Mouse (Mus musculus) left cerebral cortex, postnatal 4 days (tissue): ENCODE results near the gene Fbxw27. TPM values are rescaled to one million over a fixed set of nuclear protein-coding genes. Genes with fewer than 3 reads are reported as not detected.
"Not testable (repeated sequence)": the region's sequence is repeated elsewhere in the genome, so short reads cannot be mapped to it uniquely, and the experiment has no call there.

Experiments used
- DNase-seq: peaks from one replicate; pipeline ENCODE4 v3.0.0-alpha.2; 2022
- intact Hi-C: fragments of 180-260 bp; cut with DNase I; formaldehyde crosslinking; loops from one replicate; pipeline ENCODE4 v1.15.1; 2025
- total RNA-seq, 2 experiments: library from RNA; stranded (reverse); gene quantifications; 2 replicates each; pipeline ENCODE4 v1.2.3; 2021

Fbxw27 gene
- not detected for total RNA-seq

DNA sequence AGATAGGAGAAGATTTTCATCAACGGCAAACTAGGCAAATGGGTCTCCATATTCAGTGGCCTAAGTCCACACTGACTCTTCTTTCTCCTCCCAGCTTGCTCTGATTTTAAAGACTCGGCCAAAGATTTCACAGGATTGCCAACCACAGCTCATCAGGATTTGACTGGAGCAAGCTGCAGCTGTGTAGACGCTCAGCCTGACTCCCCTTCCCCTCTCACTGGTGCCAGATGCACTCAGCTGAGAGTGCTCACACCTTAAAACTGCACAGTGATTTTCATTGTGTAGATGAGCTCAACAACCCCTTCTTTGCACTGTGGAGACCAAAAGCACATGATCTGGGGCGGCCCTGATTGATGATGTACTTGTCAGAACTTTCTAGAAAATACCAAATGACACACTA, at the start of gene Fbxw27:
Gene Fbxw27, minus strand, starts transcription at position 101 of the 400 bp plus-strand sequence.
- DNase-seq, intact Hi-C loops: not testable (repeated sequence)

DNA sequence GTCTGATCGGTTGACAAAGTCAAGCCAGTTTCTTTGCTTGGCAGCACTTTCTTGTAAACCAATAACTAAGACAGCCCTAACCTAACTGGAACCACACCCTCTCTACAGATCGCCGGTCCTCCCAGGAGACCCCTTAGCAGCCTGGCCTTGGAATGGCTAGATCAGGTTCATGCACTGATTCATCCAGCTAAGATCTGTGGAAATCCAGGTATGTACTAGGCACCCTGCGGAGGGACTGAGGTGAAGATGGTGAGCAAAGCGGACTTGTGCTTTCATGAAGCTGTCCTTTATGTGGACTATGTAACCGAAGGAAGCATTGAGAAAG, 42.6 kb upstream of the Fbxw27 start:
- intact Hi-C loops: loop anchor here (5.0 kb wide), 1 partner anchor 746 kb away; no protein-coding TSS in a partner anchor
- no peak for DNase-seq

GRCm38 (mm10) chr9:109832391-109833087, 42.1 kb upstream of the Fbxw27 start, which contains the start of gene Nme6:
TSS of gene Nme6 (plus strand) at chr9:109832749.
- peak; percentile 87 for DNase-seq
- intact Hi-C loops: loop anchor here (5.0 kb wide), 1 partner anchor 745 kb away; no protein-coding TSS in a partner anchor

DNA sequence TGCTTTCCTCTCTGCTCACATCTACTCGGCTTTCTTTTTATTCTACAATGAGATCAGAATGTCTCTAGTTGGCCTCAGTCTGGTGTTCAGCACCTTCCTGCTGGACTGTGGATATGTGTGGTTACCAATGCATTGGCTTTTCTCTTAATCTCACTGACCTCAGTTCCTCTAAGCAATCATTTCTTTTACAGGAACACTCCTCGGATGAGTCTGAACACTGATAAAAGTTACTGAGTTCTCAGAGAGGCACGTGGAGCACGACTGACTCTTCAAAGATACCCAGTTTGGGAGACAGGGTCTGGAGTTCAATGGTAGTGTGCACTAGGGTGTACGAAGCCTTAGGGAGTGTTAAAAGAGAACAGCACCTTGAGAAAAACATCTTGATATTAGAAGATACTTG, 35.7 kb upstream of the Fbxw27 start:
- intact Hi-C loops: no loop called here
- DNase-seq: no peak

- no peak for DNase-seq
- intact Hi-C loops: no loop called here
Observed at GRCm38 (mm10) chr9:109825739-109826138, 35.3 kb upstream of the Fbxw27 start.

- intact Hi-C loops: no loop called here
- no peak for DNase-seq
Observed at GRCm38 (mm10) chr9:109816341-109816740, 25.9 kb upstream of the Fbxw27 start.

DNA sequence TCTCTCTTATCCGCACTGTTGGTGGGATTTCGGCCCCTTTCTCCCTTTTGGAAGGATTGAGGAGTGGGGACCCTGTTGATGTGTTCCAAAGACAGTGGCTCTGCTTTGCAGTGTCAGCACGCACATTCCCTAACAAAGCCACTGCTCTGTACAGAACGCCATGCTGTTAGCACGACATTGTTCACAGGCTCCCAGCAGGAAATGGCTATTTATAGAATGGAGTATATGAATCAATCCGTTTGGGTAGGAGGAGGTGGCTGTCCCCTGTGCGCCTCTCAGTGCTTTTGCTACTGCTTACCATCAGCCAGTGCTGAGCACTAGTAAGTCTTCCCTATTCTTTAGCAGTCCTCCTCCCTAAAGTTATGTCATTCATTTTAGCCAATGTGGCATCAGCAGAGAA, 23.0 kb upstream of the Fbxw27 start:
- DNase-seq: no peak
- intact Hi-C loops: no loop called here

DNA sequence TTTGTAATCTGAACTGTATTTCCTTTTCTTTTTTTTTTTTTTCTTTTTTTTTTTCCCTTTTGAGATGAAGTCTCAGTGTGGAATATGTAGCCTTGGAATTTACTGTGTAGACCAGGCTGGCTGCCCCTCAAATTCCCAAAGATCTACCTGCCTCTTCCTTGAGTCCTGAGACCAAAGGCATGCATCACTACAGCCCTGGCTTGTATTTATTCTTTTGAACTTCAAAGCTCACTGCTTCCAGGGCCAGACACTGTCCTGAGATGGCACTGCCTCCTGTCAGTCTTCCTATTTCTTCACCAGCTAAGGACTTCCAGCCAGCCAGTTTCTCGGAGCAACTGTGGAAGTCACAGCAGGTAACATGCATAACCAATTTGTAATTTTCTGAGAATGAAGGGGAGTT, 21.5 kb upstream of the Fbxw27 start, which contains the start of gene Spink8:
Gene Spink8, plus strand, starts transcription at position 301 of the 400 bp plus-strand sequence.
- intact Hi-C loops: no loop called here
- DNase-seq: no peak

GRCm38 (mm10) chr9:109807898-109808297, 17.4 kb upstream of the Fbxw27 start:
- no peak for DNase-seq
- intact Hi-C loops: no loop called here

DNA sequence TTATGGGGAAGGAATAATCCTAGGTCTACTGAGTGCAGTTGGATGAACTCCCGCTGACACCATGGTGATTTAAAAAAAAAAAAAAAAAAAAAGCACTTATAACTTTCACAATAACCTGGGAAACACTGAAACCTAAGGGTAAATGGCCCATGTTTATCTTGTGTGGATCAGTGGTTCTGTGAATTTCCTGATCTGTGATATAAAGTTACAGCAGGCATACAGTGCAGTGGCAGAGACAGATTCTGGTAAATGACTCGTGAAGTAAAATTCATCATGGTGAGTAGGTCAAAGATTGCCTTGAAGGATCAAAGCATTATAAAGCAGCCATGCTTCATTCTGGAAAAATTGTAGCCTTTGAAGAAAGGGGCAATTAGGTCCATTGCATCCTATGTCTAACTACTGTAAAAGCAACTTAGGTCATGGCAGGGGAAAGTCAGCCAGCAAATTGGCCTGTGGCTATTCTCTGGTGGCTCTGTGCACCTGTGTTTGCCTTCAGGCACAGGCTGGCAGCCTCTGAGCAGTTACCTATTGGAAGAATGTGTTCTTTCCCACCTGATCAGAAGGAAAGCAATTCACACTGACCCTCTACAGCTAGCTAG, 16.3 kb upstream of the Fbxw27 start:
- intact Hi-C loops: no loop called here
- no peak for DNase-seq

- DNase-seq: no peak
- intact Hi-C loops: no loop called here
Observed at GRCm38 (mm10) chr9:109806260-109806659, 15.8 kb upstream of the Fbxw27 start.

DNA sequence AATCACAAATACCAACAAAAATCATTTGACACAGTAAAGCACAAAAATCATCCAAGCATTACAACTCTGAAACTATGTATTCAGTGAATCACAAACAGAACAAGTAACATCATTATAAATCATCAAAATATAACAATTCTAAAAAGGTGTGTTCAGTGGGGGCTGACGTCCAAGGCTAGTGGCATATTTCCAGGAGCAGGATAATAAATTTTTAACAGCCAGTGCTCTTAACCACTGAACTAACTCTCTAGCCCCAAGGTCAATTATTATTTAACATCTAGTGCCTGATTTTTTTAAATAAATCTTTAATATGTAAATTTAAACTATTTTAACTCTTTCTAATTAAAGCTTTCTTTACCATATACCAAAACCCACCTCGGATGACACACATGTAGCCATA, 15.1 kb upstream of the Fbxw27 start:
- DNase-seq, intact Hi-C loops: not testable (repeated sequence)

- intact Hi-C loops: no loop called here
- peak; percentile 14 for DNase-seq
Observed at GRCm38 (mm10) chr9:109798051-109798450, 7.6 kb upstream of the Fbxw27 start.

DNA sequence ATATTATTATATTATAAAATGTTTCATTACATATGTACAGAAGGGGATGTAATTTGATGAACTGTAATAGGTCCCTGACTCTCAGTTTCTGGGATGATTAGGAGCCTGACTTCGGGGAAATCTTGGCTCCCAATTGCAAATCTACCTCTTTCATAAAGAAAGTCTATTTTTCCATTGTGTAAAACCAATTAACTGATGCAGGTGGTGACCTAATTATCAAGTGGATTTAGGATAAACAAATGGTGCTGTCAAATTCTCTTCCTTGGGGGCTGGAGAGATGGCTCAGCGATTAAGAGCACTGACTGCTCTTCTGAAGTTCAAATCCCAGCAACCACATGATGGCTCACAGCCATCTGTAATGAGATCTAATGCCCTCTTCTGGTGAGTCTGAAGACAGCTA, 5.3 kb upstream of the Fbxw27 start:
- intact Hi-C loops: no loop called here
- DNase-seq: no peak

- intact Hi-C loops: no loop called here
- DNase-seq: no peak
Observed at GRCm38 (mm10) chr9:109795221-109795620, 4.8 kb upstream of the Fbxw27 start.

- DNase-seq, intact Hi-C loops: not testable (repeated sequence)
Observed at GRCm38 (mm10) chr9:109766841-109767240, 23.6 kb downstream of the Fbxw27 start.

- DNase-seq, intact Hi-C loops: not testable (repeated sequence)
Observed at GRCm38 (mm10) chr9:109745989-109746388, 44.5 kb downstream of the Fbxw27 start, which contains the start of gene Fbxw26. TSS of gene Fbxw26 (minus strand) at chr9:109746089.

Other genes with a start within 250 kb of the Fbxw27 start
- not detected for gene Fbxw15, start 222.4 kb downstream of the Fbxw27 start, total RNA-seq
- not detected for gene Fbxw24, start 164.6 kb downstream of the Fbxw27 start, total RNA-seq
- not detected for gene Fbxw25, start 126.0 kb downstream of the Fbxw27 start, total RNA-seq
- not detected for gene Fbxw18, start 88.0 kb downstream of the Fbxw27 start, total RNA-seq
- gene Fbxw26, start 44.6 kb downstream of the Fbxw27 start, total RNA-seq: not detected
- gene Spink8, start 21.6 kb upstream of the Fbxw27 start, total RNA-seq: not detected
- 10 to 100 TPM; 22.7 to 25.3 TPM for gene Nme6, start 42.1 kb upstream of the Fbxw27 start, total RNA-seq
- not detected for gene Camp, start 58.9 kb upstream of the Fbxw27 start, total RNA-seq
- 10 to 100 TPM in 1 of 2 experiments, 1 to 10 TPM in 1; 9.9 to 10.3 TPM for gene Cdc25a, start 84.9 kb upstream of the Fbxw27 start, total RNA-seq
- gene Map4, start 140.8 kb upstream of the Fbxw27 start, total RNA-seq: 100 to 1,000 TPM; 477 to 488 TPM